Mouse (Mus musculus): ENCODE data around the gene Mul1. TPM values are rescaled to one million over a fixed set of nuclear protein-coding genes. Genes with fewer than 3 reads are reported as not detected.

The Mul1 gene
- 26.5 TPM for polyA plus RNA-seq (2012; fragmentation: generic; extraction: Trizol)
- long read RNA-seq, experiment 1, transcript Mul1-201 (4 exons, 3,733 nt): major isoform, 14 of 23 reads
- long read RNA-seq, experiment 1, partial matches to known transcripts: 1 of 23 reads
- long read RNA-seq, experiment 1, other reads (novel, unspliced or antisense): 6 of 23 reads
- long read RNA-seq, experiment 2, transcript Mul1-201 (4 exons, 3,733 nt): major isoform, 37 of 49 reads
- long read RNA-seq, experiment 2, partial matches to known transcripts: 0 of 49 reads
- long read RNA-seq, experiment 2, other reads (novel, unspliced or antisense): 8 of 49 reads

- peaks cover 12% of the 10 kb centered on the region for H3K79me3 ChIP-seq (ENCODE audit: low read depth)
- TF ChIP-seq MAX (IDR thresholded peaks at IDR 0.05) (peak; percentile 26), MYOD1 (IDR thresholded peaks at IDR 0.05; ENCODE audit: control insufficient read depth, insufficient read length, low read depth) (no peak), USF1 (IDR thresholded peaks at IDR 0.05; ENCODE audit: low read depth) (peak; percentile 92)
- no peaks in the 10 kb centered on the region for H3K27me3 ChIP-seq (ENCODE audit: control insufficient read depth, insufficient read depth, insufficient read length)
- peaks cover 23% of the 10 kb centered on the region for H3K79me2 ChIP-seq (ENCODE audit: control insufficient read depth, insufficient read depth)
- H3K36me3 ChIP-seq (ENCODE audit: control insufficient read depth, insufficient read depth): peaks cover 19% of the 10 kb centered on the region
- peak within 1 kb of the TSS; percentile 89 for H3K4me3 ChIP-seq (ENCODE audit: insufficient read depth, poor library complexity, severe bottlenecking)
- H3ac ChIP-seq (ENCODE audit: control insufficient read depth, insufficient read length, low read depth): peak within 1 kb of the TSS; percentile 91
These were observed at the start of gene Mul1 for GRCm38 (mm10) chr4:138434347-138435316. TSS of gene Mul1 (plus strand) at chr4:138434671.

- H3K27me3 ChIP-seq (ENCODE audit: control insufficient read depth, insufficient read depth, insufficient read length): peaks cover 54% of the 10 kb centered on the region
- TF ChIP-seq FOSL1 (IDR thresholded peaks at IDR 0.05; ENCODE audit: insufficient read depth, low read length, poor library complexity, severe bottlenecking): no peak
- no peak for TF ChIP-seq MYOD1 (IDR thresholded peaks at IDR 0.05; ENCODE audit: control insufficient read depth, insufficient read length, low read depth)
- no peak for TF ChIP-seq CTCF (IDR thresholded peaks at IDR 0.05; ENCODE audit: control insufficient read depth, insufficient read depth, insufficient read length)
- TF ChIP-seq MYOG (IDR thresholded peaks at IDR 0.05; ENCODE audit: control insufficient read depth, extremely low read depth, insufficient read length): no peak
- no peak for TF ChIP-seq CEBPB (IDR thresholded peaks at IDR 0.05; ENCODE audit: low read depth)
- TF ChIP-seq USF1 (IDR thresholded peaks at IDR 0.05; ENCODE audit: low read depth): no peak
- no peak for TF ChIP-seq MAX (IDR thresholded peaks at IDR 0.05)
- H3K79me2 ChIP-seq (ENCODE audit: control insufficient read depth, insufficient read depth): no peaks in the 10 kb centered on the region
These were observed 40.8 kb upstream of the Mul1 start for GRCm38 (mm10) chr4:138393703-138394102.

GRCm38 (mm10) chr4:138395087-138395970 lies 39.1 kb upstream of the Mul1 start:
- Histone ChIP-seq H3K79me3 (ENCODE audit: low read depth) (no peaks in the 10 kb centered on the region), H3K36me3 (ENCODE audit: control insufficient read depth, insufficient read depth) (no peaks in the 10 kb centered on the region), H3K4me3 (ENCODE audit: insufficient read depth, poor library complexity, severe bottlenecking) (no peak overlapping the region), H3K27me3 (ENCODE audit: control insufficient read depth, insufficient read depth, insufficient read length) (peaks cover 53% of the 10 kb centered on the region), H3K79me2 (ENCODE audit: control insufficient read depth, insufficient read depth) (no peaks in the 10 kb centered on the region), H3ac (ENCODE audit: control insufficient read depth, insufficient read length, low read depth) (peak overlapping the region; percentile 10)
- TF ChIP-seq CEBPB (IDR thresholded peaks at IDR 0.05; ENCODE audit: low read depth) (no peak), USF1 (IDR thresholded peaks at IDR 0.05; ENCODE audit: low read depth) (no peak), CTCF (IDR thresholded peaks at IDR 0.05; ENCODE audit: control insufficient read depth, insufficient read depth, insufficient read length) (no peak), MYOG (IDR thresholded peaks at IDR 0.05; ENCODE audit: control insufficient read depth, extremely low read depth, insufficient read length) (no peak), MYOD1 (IDR thresholded peaks at IDR 0.05; ENCODE audit: control insufficient read depth, insufficient read length, low read depth) (no peak), FOSL1 (IDR thresholded peaks at IDR 0.05; ENCODE audit: insufficient read depth, low read length, poor library complexity, severe bottlenecking) (no peak), MAX (IDR thresholded peaks at IDR 0.05) (no peak)

More at GRCm38 (mm10) chr4:138393703-138394102, 40.8 kb upstream of the Mul1 start:
- no peak overlapping the region for H3ac ChIP-seq (ENCODE audit: control insufficient read depth, insufficient read length, low read depth)
- H3K36me3 ChIP-seq (ENCODE audit: control insufficient read depth, insufficient read depth): no peaks in the 10 kb centered on the region
- no peaks in the 10 kb centered on the region for H3K79me3 ChIP-seq (ENCODE audit: low read depth)
- H3K4me3 ChIP-seq (ENCODE audit: insufficient read depth, poor library complexity, severe bottlenecking): no peak overlapping the region

GRCm38 (mm10) chr4:138395971-138396645 lies 38.4 kb upstream of the Mul1 start, which contains the start of gene Fam43b:
TSS of gene Fam43b (minus strand) at chr4:138396528.
- Histone ChIP-seq H3ac (ENCODE audit: control insufficient read depth, insufficient read length, low read depth) (peak within 1 kb of the TSS; percentile 10), H3K27me3 (ENCODE audit: control insufficient read depth, insufficient read depth, insufficient read length) (peaks cover 45% of the 10 kb centered on the region), H3K4me3 (ENCODE audit: insufficient read depth, poor library complexity, severe bottlenecking) (no peak within 1 kb of the TSS), H3K79me3 (ENCODE audit: low read depth) (no peaks in the 10 kb centered on the region), H3K79me2 (ENCODE audit: control insufficient read depth, insufficient read depth) (no peaks in the 10 kb centered on the region), H3K36me3 (ENCODE audit: control insufficient read depth, insufficient read depth) (no peaks in the 10 kb centered on the region)
- TF ChIP-seq MYOG (IDR thresholded peaks at IDR 0.05; ENCODE audit: control insufficient read depth, extremely low read depth, insufficient read length) (no peak), MAX (IDR thresholded peaks at IDR 0.05) (no peak), FOSL1 (IDR thresholded peaks at IDR 0.05; ENCODE audit: insufficient read depth, low read length, poor library complexity, severe bottlenecking) (no peak)

- no peaks in the 10 kb centered on the region for H3K36me3 ChIP-seq (ENCODE audit: control insufficient read depth, insufficient read depth)
- no peak overlapping the region for H3K4me3 ChIP-seq (ENCODE audit: insufficient read depth, poor library complexity, severe bottlenecking)
- H3K27me3 ChIP-seq (ENCODE audit: control insufficient read depth, insufficient read depth, insufficient read length): peaks cover 46% of the 10 kb centered on the region
- no peaks in the 10 kb centered on the region for H3K79me2 ChIP-seq (ENCODE audit: control insufficient read depth, insufficient read depth)
- TF ChIP-seq USF1 (IDR thresholded peaks at IDR 0.05; ENCODE audit: low read depth): no peak
- no peak for TF ChIP-seq MAX (IDR thresholded peaks at IDR 0.05)
- no peak for TF ChIP-seq CTCF (IDR thresholded peaks at IDR 0.05; ENCODE audit: control insufficient read depth, insufficient read depth, insufficient read length)
- H3K79me3 ChIP-seq (ENCODE audit: low read depth): no peaks in the 10 kb centered on the region
- H3ac ChIP-seq (ENCODE audit: control insufficient read depth, insufficient read length, low read depth): no peak overlapping the region
These were observed 37.8 kb upstream of the Mul1 start for GRCm38 (mm10) chr4:138396711-138397110.
